Mouse (Mus musculus) ovary, postnatal 10 days (tissue): ENCODE measurements around the gene Casz1.

Source experiments
- DNase-seq: peaks from one replicate; pipeline ENCODE4 v3.0.0; 2022; ENCODE audit warnings: low spot score

Gene Casz1

GRCm38 (mm10) chr4:148878192-148878983 is 74.2 kb downstream of the Casz1 start:
- no peak for DNase-seq

GRCm38 (mm10) chr4:148878984-148879610 is 74.9 kb downstream of the Casz1 start:
- DNase-seq = no peak

DNA sequence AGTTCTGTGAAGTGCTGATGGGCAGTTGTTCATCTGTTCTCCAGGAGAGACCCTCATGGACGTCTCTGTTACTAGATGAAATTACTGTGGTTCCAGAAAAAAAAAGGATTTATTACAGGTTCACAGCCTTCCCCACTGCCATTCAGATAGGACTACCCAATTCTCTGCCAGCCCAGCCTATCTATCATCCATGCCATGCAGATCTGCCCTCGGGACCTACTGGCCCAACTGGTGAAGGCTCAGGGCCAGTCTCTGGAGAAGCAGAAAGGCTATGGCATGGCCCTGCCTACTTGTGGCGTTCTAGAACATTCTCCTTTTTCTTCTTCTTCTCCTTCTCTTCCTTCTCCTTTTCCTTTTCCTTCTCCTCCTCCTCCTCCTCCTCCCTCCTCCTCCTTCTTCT is 75.4 kb downstream of the Casz1 start:
- no peak for DNase-seq

DNA sequence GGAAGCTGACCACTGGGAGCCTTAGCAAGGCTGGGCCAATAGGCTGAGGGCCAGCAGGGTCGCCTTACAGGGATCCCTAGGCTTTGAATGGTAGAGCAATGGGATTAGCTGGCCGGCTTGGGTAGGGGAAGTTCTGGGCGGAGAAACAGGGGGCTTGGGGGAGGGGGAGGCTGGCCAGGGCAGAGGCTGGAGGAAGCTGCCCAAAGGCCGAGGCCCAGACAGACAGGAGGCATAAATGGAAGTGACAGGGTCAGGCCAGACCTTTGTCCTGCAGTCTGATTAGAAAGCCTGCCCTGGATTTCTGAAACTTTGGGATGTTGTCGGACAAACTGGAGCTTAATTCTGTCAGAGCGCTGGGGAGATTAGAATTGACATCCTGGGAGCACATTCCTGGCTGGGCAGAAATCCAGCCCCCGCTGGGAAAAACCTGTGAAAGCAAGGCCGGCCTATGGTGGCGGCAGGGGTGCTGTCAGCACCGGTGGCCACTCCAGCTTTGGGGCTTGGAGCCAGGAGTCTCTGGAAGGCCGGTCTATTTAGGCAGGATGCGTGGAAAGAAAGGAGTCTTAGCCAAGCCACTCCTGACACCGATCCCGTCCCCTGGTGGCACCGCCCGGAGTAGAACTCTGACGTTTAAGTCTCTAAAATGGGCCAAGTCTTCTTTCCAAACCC is 76.9 kb downstream of the Casz1 start:
- DNase-seq = no peak

DNA sequence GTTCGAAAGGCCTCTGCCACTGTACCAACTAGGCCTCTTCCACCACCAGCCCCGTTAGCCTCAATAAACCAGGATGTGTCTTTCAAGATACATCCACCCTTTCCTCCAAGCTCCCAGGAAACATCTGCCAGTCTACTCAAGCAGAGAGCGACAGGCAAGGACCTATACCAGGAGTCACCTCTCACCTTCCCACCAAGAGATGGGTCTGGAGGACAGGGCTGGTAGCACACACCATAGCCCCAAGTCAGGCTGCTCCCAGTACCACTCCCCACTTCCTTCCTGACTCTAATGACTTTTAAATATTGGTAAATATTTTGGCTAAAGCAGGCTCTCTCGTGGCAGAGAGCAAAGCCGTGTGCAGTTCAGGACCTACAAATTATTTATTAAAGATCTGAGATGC is 77.6 kb downstream of the Casz1 start:
- no peak for DNase-seq

DNA sequence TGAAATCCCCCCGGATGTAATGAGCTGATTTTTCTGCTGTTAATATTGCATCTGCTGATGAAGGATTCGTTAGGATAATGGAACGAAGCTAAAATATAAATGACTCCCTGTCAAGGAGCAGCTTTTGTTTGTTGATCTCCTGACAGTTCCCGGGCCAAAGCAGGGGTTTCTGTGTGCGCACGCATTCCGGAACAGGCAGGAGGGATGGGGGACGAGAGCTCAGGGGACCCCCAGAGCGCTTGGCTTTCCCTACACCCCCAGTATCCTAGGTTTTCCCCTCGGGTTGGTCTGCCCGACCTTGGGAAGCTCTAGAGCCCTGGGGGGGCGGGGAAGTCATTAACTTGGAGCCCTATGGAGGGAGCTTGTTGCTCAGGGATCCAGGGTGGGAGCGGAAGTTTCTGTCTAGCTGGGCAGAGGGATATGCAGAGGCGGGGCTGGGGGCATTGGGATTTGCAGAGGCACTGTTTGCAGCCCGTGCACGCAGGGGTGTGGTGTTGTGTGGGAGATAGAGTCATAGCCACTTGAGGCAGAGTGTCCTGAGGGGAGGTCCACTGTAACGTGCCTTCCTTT is 78.2 kb downstream of the Casz1 start:
- DNase-seq = no peak

DNA sequence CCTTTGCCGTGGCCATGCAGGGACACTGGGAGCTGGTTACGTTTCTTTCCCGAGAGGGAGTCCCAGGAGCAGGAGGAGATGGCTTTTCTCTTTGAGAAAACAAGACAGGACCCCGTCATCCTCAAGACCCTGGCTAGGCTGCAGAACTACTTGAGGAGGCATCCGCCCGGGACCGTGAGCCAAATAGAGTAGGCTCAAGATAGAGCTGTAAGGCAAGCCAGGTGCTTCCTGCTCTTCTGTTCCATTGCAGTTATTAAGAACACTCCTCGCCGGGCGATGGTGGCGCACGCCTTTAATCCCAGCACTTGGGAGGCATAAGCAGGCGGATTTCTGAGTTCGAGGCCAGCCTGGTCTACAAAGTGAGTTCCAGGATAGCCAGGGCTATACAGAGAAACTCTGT is 80.4 kb downstream of the Casz1 start:
- no peak for DNase-seq

DNA sequence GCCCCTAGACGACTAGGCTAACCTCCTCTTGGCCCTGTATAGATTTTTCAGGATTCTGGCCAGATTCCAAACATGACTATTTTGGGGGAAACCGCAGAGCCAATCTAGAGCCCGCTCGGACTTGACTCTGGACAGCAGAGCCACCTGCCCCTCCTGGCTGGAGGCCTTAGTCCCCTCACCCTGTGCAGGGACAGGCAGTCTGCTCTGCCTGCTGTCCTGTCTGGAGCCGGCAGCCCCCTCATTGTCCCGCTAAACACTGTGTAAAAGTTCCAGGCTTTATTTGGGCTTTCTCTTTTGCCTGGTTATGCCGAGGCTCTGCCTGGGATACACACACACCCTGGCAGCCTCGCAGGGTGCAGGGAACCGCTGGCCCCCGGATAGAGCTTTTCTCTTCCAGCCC is 81.2 kb downstream of the Casz1 start:
- no peak for DNase-seq

DNA sequence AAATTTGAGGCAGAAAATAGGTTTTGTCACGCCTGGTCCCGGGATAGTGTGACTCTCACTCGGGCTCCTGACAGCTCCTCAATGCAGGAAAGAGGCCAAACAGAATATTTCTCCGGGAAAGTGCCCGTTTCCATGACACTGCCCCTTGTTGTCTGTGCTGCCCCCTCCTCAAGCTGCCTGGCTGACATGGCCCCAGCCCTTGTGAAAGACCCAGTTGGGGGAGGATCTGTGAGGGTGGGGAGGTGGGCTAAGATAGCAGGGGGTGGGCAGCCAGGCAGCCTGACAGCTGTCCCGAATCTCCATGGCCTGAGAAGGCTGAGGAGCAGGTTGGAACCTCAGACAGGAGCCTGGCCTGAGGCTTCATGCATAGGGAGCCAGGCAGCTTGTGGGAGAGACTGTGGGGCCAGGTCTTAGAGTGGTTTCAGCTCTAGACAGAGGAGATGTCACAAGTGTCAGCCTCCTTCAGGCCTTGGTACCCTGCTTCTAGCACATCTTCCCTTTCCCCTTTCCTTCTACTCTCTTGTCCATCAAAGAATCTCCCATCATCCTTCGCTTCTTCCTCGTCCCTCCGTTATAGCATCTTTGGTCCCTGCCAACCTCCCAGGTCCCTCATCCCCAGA is 81.8 kb downstream of the Casz1 start:
- DNase-seq = no peak

GRCm38 (mm10) chr4:148888229-148888628 is 84.0 kb downstream of the Casz1 start:
- no peak for DNase-seq

DNA sequence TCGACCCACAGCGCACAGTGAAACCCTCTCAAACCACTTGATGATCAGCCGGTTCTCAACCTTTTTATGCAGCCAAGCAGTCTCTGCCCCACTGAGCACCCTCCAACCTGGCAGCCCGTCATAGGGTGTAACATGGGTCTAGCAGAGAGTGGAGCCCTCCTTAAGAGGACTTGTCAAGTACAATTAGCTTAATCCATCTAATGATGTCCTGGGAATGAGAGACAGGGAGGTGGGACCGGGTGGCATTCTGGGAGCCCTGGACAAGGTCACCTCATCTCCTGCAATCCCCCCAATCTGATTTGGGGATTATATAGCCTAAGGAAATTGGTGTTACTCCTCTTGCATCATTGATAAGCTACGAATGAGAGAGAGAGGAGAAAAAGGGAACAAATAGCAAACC is 84.8 kb downstream of the Casz1 start:
- DNase-seq = no peak

DNA sequence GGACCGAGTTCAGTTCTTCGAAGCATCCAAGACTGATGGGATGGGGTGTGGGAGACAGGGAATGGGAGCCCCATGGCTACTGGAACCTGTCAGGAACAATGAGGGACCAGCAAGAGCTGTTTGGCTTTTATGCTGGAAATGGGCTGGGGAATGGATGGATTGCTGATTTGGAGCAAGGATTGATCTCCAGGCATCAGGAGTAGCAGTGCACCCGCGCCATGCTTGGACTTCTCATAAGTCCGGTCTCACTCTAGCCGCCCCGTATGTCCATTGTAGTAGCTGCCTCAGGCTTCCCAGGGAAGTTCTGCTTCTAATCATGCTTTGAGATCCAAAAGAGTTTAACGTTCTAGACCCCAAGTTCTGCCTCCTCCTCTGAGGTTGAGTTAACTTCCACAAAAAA is 86.2 kb downstream of the Casz1 start:
- DNase-seq = no peak

- no peak for DNase-seq
Observed at GRCm38 (mm10) chr4:148890892-148891838, 86.9 kb downstream of the Casz1 start.

DNA sequence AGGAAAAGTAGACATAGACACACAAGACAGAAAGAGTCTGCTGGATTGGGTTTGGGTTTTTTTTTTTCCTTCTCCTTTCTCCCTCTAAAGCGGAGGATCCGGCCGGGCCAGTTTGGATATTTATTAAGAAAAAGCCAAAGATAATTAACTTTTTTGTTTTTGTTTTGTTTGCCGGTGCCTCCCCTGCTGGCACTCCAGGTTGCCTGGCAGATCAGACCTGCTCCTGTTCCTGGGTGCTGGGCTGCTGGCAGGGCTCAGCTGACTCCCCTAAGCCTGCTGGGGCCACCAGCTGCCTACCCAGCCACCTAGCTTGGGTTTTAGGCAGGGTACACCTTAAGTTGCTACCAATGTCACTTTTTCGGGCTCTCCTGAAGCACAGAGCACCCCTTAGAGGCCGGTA is 91.9 kb downstream of the Casz1 start:
- no peak for DNase-seq

- DNase-seq = no peak
Observed at GRCm38 (mm10) chr4:148899927-148900294, 95.7 kb downstream of the Casz1 start.

DNA sequence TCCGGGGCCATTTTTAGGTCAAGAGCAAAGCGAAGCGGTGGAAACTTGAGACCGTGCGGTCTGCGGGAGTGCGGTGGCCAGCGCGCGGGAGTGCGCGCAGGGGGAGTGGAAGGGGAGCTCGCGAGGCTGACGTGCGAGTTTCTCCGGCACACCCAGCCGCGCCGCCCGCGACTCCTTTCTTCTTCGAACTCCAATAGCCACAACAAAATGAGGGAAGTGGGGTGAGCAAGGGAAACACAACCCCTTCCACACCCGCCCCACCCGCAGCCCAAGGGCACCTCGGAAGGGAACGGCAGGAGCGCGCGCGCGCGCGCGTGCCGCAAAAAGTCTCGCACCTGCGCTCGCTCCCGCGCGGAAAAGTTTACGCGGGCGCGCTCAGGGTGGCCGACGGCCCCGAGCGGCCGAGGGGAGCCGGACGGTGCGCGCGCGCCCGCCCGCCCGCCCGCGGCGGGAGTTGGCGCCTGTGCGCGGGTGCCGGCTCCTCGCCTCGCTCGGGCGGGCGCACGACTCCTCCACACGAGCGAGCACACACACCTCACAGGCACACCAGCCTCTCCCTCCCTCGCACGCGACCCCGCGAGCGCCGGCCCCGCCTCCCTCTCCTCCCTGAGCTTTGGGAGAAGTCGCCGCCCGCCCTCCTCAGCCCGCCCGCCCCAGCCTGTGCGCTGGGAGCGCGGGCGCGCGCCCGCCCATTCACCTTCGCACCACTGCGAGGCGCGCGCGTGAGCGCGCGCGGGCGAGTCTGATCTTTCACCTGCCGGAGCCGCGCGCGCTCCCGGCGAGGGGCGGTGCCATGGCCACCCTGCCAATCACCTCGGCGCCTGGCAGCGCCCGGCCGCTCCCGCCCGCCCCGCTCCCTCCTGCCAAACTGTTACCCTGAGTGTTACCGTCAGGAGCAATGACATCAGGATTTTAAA is 96.3 kb downstream of the Casz1 start:
- no peak for DNase-seq

- no peak for DNase-seq
Observed at GRCm38 (mm10) chr4:148901275-148902052, 97.2 kb downstream of the Casz1 start.

- no peak for DNase-seq
Observed at GRCm38 (mm10) chr4:148902919-148903727, 98.9 kb downstream of the Casz1 start.

DNA sequence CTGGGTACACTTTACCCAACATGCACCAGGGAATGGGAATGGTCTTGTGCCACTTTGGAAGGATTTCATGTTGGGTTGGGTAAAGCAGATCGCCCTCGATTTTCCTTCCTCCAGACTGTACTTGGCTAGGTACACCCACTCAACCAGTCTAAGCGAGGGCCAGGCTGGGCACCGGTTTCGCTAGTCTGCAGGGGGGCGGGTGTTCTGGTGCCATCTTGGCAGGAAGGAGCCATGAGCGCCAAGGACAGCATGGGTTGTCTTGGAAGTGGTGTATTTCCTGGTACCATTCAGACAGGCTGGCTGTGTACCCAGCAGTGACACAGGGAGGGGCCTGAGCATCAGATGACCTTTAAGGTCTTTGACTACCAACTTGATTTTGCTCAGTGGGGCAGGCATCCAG is 101.1 kb downstream of the Casz1 start:
- no peak for DNase-seq
